Mouse (Mus musculus) limb, embryonic 14.5 days (tissue): ENCODE results near the gene RPS10-NUDT3. TPM values are rescaled to one million over a fixed set of nuclear protein-coding genes. Genes with fewer than 3 reads are reported as not detected.

Experiments used
- ATAC-seq: fragments of 200-750 bp; cut with Nextera tagmentation; 2 replicates; pipeline ENCODE4 v1.8.0; 2017; ENCODE audit warnings: low read depth, moderate number of reproducible peaks, moderate TSS enrichment; ENCODE audit not compliant: low FRiP score
- DNase-seq: peaks from one replicate; pipeline ENCODE4 v3.0.0-alpha.2; 2015; ENCODE audit warnings: low spot score
- H3K27ac ChIP-seq: fragments of 300-500 bp; sonication (generic); replicated peaks from 2 replicates; pipeline ENCODE4 v1.5.1; 2014; ENCODE audit warnings: low read depth, mild to moderate bottlenecking, low read length, moderate library complexity, mixed read lengths
- H3K27me3 ChIP-seq: fragments of 300-500 bp; sonication (generic); 2 replicates; pipeline ENCODE4 v1.6.1; 2014; ENCODE audit warnings: low read length, mixed read lengths; ENCODE audit not compliant: control insufficient read depth, insufficient read depth
- H3K36me3 ChIP-seq: fragments of 300-500 bp; sonication (generic); 2 replicates; pipeline ENCODE4 v1.6.1; 2014; ENCODE audit warnings: mild to moderate bottlenecking, low read length, moderate library complexity, mixed read lengths; ENCODE audit not compliant: control insufficient read depth, insufficient read depth
- H3K4me1 ChIP-seq: fragments of 300-500 bp; sonication (generic); 2 replicates; pipeline ENCODE4 v1.6.1; 2014; ENCODE audit warnings: antibody characterized with exemption, low read length, mixed read lengths; ENCODE audit not compliant: control insufficient read depth, insufficient read depth
- H3K4me2 ChIP-seq: fragments of 300-500 bp; sonication (generic); replicated peaks from 2 replicates; pipeline ENCODE4 v1.6.1; 2014; ENCODE audit warnings: low read depth, mild to moderate bottlenecking, low read length, moderate library complexity; ENCODE audit not compliant: severe bottlenecking
- H3K4me3 ChIP-seq: fragments of 300-500 bp; sonication (generic); replicated peaks from 2 replicates; pipeline ENCODE4 v1.5.1; 2014; ENCODE audit warnings: low read length
- H3K9ac ChIP-seq: fragments of 300-500 bp; sonication (generic); 2 replicates; pipeline ENCODE4 v1.6.1; 2014; ENCODE audit warnings: mild to moderate bottlenecking, low read depth, low read length, moderate library complexity; ENCODE audit not compliant: severe bottlenecking
- H3K9me3 ChIP-seq: fragments of 300-500 bp; sonication (generic); 2 replicates; pipeline ENCODE4 v1.6.1; 2016; ENCODE audit warnings: low read length; ENCODE audit not compliant: control insufficient read depth
- POLR2A ChIP-seq: fragments of 200-500 bp; IDR thresholded peaks from 2 replicates; pipeline ENCODE4 v1.8.0; 2012; ENCODE audit warnings: inconsistent platforms, mild to moderate bottlenecking, moderate library complexity, borderline replicate concordance; ENCODE audit not compliant: insufficient read depth, insufficient read length; ENCODE audit errors: extremely low read depth
- WGBS: fragments of 180-500 bp; shearing (Covaris S2); extraction: QIAGEN DNeasy Blood & Tissue Kit; methylation state at CpG from one replicate; pipeline ENCODE4 v1.1.7; 2014; 5-methylcytosine and 5-hydroxymethylcytosine counted together
- polyA plus RNA-seq, 2 experiments: library from polyadenylated mRNA; depleted of rRNA in 1 of 2; stranded (reverse) in 1 of 2; unstranded in 1 of 2; fragments of >200 nt; fragmentation: Nextera tagmentation in 1 of 2; extraction: Ambion mirVana in 1 of 2; gene quantifications; 2 replicates each; pipeline versions ENCODE4 v1.2.1 to v1.2.3; 2012 to 2014

Gene RPS10-NUDT3
- polyA plus RNA-seq, 2 experiments, result 0.11 TPM; not detected in 1

DNA sequence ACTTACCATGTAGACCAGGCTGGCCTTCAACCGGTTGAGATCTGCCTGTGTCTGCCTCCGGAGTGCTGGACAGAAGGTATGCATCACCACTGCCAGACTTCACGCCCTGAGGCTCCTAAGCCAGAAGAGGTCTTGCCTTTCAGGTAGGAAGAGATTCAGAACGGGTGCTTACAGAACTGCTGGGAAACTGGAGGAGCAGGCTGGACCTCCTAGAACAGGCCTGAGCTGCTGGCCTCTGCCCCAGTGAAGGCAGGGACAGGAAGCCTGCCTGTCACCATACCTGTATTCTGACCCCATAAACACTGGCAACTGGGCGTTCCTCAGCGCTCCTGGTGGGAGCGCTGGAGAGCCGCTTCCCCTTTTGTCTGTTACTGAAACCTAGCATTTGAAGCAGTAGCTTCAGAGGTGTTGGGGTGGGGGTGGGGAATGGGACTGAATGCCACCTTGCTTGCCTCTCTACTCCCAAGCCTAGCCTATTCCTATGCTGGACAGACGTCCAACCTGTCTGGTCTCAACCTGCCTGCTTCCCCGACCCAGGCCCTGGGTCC, 83.6 kb downstream of the RPS10-NUDT3 start:
- no peak overlapping the region for H3K4me2 ChIP-seq
- WGBS, result 53% methylated on average over 10 of the region's 10 CpGs
- H3K9ac ChIP-seq, result no peak overlapping the region
- peaks cover 11% of the 10 kb centered on the region; the same call in 1 of the 2 replicates for H3K4me1 ChIP-seq
- no peak for TF ChIP-seq POLR2A
- no peaks in the 10 kb centered on the region for H3K27me3 ChIP-seq
- no peaks in the 10 kb centered on the region for H3K9me3 ChIP-seq
- no peak overlapping the region for H3K4me3 ChIP-seq
- H3K27ac ChIP-seq, result no peak overlapping the region
- no peak for ATAC-seq
- H3K36me3 ChIP-seq, result no peaks in the 10 kb centered on the region
- no peak for DNase-seq

DNA sequence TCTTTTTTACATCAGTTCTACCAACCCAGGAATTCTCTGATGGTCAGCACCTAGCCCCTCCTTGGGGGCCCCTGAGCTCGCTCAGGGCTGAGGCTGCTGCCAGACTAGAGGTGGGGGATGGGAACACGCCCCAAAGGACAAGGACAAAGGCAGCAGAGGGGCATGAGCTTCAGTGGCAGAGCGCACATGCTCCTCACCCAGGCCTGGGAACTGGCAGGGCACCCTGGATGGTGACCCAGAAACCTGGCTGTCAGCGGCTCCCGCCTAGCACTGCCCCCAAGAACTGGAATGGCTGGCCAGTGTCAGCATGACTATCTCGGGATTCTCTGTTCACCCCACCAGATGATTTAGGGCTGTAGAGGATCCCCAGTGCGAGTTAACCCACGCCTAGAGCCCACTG, 85.8 kb downstream of the RPS10-NUDT3 start:
- no peaks in the 10 kb centered on the region for H3K9me3 ChIP-seq
- no peak for TF ChIP-seq POLR2A
- ATAC-seq (no peak), DNase-seq (no peak)
- no peak overlapping the region for H3K4me3 ChIP-seq
- H3K27me3 ChIP-seq, result no peaks in the 10 kb centered on the region
- H3K27ac ChIP-seq, result no peak overlapping the region
- 0 out of 2 replicates have a peak overlapping the region, but pooled peaks have one; percentile 21 for H3K9ac ChIP-seq
- 56% methylated on average over 8 of the region's 8 CpGs for WGBS
- H3K36me3 ChIP-seq, result no peaks in the 10 kb centered on the region
- H3K4me2 ChIP-seq, result no peak overlapping the region
- H3K4me1 ChIP-seq, result peaks cover 6% of the 10 kb centered on the region; the same call in 1 of the 2 replicates

DNA sequence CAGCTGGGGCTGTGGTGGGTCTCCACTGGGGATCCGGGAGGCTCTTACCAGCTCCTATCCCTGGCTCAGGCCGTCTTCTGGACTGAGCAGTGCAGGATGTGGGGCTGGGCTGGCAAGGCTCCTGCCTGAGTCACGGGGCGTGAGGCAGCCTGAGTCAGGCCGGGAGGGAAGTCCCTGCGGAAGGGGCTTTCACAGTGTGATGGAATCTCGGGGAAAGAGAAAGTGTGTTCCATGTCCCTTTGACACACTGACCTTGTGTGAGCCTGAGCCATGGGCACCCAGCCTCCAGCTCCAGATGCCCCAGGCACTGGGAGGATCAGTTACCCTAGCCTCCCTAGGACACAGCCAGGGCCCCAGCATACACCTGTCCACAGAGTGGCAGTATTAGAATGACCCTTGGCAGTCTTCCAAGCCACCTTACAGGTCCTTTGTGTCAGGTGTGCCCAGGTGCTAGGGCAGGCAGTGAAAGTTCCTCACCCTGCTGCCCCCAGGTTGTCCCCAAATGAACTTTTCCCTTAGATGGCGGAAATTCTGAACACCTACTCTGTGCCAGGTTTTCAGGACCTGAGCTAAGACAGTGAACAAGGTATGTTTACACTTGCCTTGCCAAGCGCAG, 87.7 kb downstream of the RPS10-NUDT3 start:
- no peak overlapping the region for H3K9ac ChIP-seq

DNA sequence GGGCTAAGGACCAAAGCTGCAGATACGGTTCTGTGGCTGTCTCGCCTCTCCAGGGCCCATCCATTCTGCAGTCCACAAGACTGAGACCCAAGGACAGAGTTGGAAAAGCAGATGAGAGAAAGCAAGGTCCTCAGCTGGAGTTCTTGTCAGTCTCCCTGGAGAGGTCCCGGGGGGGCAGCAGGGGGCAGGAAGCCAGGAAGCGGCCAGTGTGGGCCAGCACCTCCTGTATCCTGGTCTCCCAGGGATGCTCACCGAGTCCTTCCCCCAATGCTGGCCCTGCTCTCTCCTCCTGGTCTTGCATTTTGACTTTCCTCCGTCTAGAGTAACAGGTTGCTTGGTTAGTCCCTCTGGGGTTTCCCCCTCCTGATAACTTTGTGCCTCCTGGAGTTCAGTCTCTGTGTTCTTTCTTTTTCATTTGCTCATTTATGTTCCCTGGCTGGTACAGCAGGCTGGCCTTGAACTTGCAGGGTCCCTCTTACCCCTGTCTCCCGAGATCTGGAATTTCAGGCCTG, 88.4 kb downstream of the RPS10-NUDT3 start:
- Histone ChIP-seq H3K36me3 (no peaks in the 10 kb centered on the region), H3K9me3 (no peaks in the 10 kb centered on the region), H3K27me3 (no peaks in the 10 kb centered on the region), H3K27ac (no peak overlapping the region), H3K4me1 (peaks cover 6% of the 10 kb centered on the region; the same call in 1 of the 2 replicates), H3K9ac (no peak overlapping the region), H3K4me3 (no peak overlapping the region), H3K4me2 (no peak overlapping the region)
- no peak for DNase-seq
- TF ChIP-seq POLR2A, result no peak
- WGBS, result 65% methylated on average over 7 of the region's 7 CpGs
- no peak for ATAC-seq

More for the DNA sequence above, 87.7 kb downstream of the RPS10-NUDT3 start:
- H3K4me2 ChIP-seq, result no peak overlapping the region
- H3K27me3 ChIP-seq, result no peaks in the 10 kb centered on the region
- no peak for TF ChIP-seq POLR2A
- no peaks in the 10 kb centered on the region for H3K9me3 ChIP-seq
- H3K36me3 ChIP-seq, result no peaks in the 10 kb centered on the region
- peaks cover 6% of the 10 kb centered on the region; the same call in 1 of the 2 replicates for H3K4me1 ChIP-seq
- no peak overlapping the region for H3K4me3 ChIP-seq
- H3K27ac ChIP-seq, result no peak overlapping the region
- ATAC-seq, result no peak
- 74% methylated on average over 8 of the region's 9 CpGs for WGBS
- no peak for DNase-seq

DNA sequence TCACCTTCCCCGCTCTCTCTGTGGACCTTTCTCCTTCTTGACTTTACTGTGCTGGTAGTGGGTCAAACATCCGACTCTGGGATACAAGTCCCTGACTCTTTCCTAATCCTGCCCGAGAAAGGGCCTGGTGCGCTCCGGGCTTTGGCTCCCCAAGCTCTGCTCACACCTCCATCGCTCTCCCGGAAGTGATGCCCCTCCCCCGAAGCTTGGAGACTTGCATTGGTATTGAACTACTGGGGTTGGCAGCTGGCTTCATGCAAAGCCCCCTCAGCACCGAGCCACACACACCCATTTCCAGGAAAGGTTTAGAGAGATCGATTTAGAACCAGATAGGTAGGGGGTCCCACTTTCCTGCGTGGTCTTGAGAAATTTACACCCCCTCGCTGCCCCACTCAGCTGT, 89.0 kb downstream of the RPS10-NUDT3 start:
- no peak overlapping the region for H3K27ac ChIP-seq

More for the DNA sequence above, 89.0 kb downstream of the RPS10-NUDT3 start:
- DNase-seq (no peak), ATAC-seq (no peak)
- no peak overlapping the region for H3K4me2 ChIP-seq
- WGBS, result 38% methylated on average over 12 of the region's 12 CpGs
- no peaks in the 10 kb centered on the region for H3K9me3 ChIP-seq
- no peak for TF ChIP-seq POLR2A
- H3K36me3 ChIP-seq, result no peaks in the 10 kb centered on the region
- H3K4me3 ChIP-seq, result no peak overlapping the region
- no peak overlapping the region for H3K9ac ChIP-seq
- no peaks in the 10 kb centered on the region for H3K27me3 ChIP-seq
- peaks cover 6% of the 10 kb centered on the region; the same call in 1 of the 2 replicates for H3K4me1 ChIP-seq
